Mouse (Mus musculus): ENCODE data around the gene Gm20379.

Gm20379 gene

GRCm38 (mm10) chr13:92305680-92306079, at the start of gene Gm20379:
TSS of gene Gm20379 (plus strand) at chr13:92305980.
- no peak for DNase-seq (ENCODE audit: low spot score)

GRCm38 (mm10) chr13:92261329-92261728, 44.5 kb upstream of the Gm20379 start:
- DNase-seq (ENCODE audit: low spot score): no peak

DNA sequence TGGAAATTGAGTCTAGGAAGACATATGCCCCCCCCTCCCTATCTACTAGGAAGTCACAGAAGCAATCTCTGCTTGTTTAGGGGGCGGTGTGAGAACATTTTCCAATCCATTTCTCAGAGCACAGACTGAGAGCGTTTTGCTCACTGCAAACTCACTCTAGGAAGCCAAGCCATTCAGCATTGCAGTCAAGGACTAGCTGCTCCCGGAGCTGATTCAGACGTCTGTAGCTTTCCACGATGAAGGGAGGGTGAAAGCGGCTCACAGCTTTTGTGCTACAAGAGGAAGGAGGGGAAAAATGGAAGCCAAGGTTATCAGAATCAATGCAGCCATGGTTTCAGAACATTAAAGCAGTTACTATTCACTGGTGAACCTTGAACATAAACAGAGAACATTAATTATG, 42.2 kb upstream of the Gm20379 start:
- DNase-seq (ENCODE audit: low spot score): no peak

GRCm38 (mm10) chr13:92267076-92267475, 38.7 kb upstream of the Gm20379 start:
- DNase-seq (ENCODE audit: low spot score): no peak

DNA sequence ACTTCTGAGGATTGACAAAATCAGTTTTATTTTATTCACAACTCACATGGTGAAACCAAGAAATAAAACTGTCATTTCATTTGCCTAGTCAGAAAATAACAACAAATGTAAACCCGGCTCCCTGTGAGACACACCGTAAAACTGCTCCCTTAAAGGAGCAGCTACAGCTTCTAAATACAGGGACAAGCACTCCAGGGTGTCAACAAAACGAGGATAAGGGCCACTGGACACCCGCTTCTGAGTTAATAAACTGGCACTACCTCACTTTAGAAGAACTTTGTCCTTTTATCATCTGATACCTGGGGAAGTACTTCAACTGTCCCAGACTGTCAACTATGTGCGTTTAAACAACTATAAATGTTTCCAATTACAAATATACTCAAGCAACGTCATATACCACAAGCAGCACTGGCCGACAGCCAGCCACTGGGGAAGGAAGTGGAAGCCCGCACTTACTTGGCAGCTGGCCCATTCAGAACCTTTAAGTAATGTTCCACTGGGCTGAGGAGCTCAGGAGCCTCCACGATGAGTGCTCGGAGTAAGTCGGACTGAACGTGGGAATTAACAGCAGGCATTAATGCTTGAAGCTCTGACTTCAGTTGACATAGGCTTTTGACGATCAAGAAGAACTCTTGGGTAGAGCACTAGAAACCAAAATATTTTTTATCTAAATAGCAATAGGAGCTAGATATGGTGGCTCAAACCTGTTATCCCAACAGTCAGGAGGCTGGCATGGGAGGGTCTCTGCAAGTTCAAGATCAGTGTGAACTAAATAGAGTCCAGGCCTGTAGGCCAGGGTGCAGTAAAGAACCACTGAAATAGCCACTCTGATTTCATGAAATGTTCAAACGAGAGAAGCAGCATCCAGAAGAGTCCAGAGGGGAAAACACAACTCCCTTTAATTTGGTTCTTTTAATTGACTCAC, 31.2 kb upstream of the Gm20379 start:
- DNase-seq (ENCODE audit: low spot score): peak; percentile 27

- no peak for DNase-seq (ENCODE audit: low spot score)
These were observed 30.5 kb upstream of the Gm20379 start for GRCm38 (mm10) chr13:92275292-92275691.

DNA sequence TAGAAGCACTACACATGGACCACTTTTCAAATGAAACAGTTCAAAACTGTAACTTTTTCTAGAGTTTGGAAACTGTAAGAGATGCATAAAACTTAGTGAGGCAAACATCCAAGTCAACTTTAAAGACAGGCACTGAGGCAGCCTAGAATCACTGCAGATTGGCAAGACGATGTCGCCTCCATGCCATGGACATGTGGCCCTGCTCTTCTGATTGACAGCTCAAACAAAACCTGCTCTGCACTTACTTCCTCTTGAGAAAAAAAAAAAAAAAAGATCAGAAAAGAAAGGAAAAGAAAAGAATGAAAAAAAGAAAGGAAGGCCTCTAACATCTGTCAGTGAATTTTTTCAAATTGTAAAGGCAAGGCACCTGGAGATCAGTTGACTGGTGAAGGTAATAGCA, 28.8 kb upstream of the Gm20379 start:
- no peak for DNase-seq (ENCODE audit: low spot score)

DNA sequence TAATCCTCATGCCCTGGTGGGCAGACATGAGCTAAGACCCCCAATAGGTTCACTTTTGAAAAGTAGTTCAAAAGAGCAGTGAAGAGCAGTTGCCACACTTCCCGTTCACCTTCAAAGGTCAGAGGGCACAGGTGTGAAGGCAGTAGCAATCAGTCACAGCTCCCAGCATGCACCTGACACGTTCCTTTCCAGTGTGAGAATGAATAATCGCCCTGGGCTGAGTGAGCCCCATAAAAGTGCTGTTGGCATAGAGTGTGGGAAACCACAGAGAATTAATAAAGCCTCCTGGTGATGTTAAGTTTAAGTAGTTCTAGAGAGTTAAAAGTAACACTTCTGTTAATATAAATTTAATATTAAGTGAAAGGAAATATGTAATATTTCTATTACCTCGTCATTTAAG, 14.2 kb upstream of the Gm20379 start:
- DNase-seq (ENCODE audit: low spot score): no peak

- DNase-seq (ENCODE audit: low spot score): no peak
These were observed 11.9 kb upstream of the Gm20379 start for GRCm38 (mm10) chr13:92293883-92294282.

DNA sequence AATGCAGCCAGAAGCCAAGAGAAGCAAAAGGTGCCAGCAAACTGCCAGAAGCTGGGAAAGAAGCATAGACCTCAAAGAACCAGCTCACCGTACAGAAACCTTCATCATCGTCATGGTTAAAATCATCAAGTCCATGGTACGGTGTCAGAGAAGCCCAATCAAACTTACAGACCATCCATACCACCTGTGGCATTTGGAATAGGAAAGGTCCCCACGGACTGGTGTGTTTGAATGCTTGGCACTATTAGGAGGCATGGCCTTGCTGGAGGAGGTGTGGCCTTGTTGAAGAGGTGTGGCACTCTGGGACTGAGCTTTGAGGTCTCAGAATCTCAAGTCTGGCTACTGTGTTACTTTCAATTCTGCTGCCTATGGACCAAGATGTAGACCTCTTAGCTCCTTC, 9.3 kb upstream of the Gm20379 start:
- no peak for DNase-seq (ENCODE audit: low spot score)

DNA sequence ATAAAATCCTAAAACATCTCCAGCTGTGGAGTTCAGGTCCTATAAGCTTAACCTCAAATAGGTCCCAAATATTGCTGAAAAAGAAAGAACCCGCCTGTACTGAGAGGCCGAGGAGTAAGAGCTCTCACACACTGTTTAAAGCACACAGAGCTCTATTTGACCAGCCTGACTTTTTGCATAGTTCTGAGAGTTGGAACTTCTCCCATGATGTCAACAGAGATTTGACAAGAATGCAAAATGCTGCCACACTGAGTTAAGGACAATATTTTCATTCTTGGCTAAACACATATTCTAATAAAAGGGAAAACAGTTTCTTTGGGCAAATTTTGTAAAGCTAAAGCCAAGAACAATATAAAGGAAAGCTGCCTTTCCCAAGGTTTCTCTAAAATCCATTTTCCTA, 8.8 kb upstream of the Gm20379 start:
- DNase-seq (ENCODE audit: low spot score): no peak

- DNase-seq (ENCODE audit: low spot score): no peak
These were observed 6.3 kb upstream of the Gm20379 start for GRCm38 (mm10) chr13:92299522-92299921.

DNA sequence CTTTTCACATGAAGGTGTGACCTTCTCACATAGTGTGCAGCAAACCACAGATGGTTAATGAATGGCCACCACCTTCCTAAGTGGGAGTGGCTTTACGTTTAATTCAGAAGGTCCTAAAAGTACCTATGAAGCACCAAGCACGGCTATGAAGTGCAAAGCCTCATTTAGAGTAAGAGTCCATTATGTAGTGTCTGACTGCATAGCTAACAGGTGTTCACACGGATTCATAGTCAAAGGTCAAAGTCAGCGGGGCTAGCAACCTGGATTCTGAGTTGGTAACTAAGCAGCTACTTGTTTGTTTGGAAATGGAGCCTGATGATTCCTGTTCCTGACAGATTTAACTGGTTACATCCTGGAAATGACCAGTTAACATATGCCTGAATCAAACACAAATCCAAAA, 4.0 kb upstream of the Gm20379 start:
- DNase-seq (ENCODE audit: low spot score): no peak

DNA sequence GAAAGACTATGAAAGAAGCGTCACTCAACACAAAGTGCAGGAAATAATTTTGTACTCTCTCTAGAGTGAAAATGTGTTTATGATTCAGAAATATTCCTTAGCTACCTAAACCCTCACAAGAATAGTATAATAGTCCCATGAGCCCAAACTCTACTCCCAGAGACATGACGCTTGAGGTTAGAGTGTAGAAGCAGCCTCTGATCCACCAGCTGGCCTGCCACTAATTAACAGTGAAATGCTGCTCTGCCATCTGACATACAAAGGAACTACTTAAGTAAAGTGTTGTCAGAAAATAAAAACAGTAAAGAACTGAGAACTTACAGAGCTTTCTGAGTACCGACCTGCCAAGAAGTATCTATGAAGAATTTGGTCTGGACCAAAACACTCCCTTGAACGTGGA, 3.3 kb upstream of the Gm20379 start:
- DNase-seq (ENCODE audit: low spot score): no peak

- DNase-seq (ENCODE audit: low spot score): no peak
These were observed 2.5 kb upstream of the Gm20379 start for GRCm38 (mm10) chr13:92303062-92303948.

- DNase-seq (ENCODE audit: low spot score): no peak
These were observed 1.5 kb upstream of the Gm20379 start for GRCm38 (mm10) chr13:92304291-92304690.

- no peak for DNase-seq (ENCODE audit: low spot score)
These were observed 8.8 kb downstream of the Gm20379 start for GRCm38 (mm10) chr13:92314613-92315012.

DNA sequence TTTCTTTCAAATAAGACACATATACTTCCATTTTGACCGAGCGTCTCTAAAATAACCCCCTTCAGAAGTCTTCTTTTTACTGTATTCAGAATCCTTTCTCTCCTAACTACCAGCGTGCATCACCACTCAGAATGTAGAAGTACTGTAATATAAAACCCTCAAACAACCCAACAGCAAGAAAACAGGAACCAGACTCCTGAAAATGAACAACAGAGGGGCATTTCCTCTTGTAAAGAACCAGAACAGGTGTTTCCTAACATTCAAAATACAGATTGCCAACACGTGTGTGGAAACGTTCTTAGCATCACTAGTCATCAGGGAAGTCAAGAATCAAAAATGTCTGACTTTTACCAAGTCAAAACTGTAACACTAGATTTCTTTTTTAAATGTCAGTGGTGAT, 15.0 kb downstream of the Gm20379 start:
- DNase-seq (ENCODE audit: low spot score): no peak

GRCm38 (mm10) chr13:92326030-92326429, 20.2 kb downstream of the Gm20379 start:
- no peak for DNase-seq (ENCODE audit: low spot score)

DNA sequence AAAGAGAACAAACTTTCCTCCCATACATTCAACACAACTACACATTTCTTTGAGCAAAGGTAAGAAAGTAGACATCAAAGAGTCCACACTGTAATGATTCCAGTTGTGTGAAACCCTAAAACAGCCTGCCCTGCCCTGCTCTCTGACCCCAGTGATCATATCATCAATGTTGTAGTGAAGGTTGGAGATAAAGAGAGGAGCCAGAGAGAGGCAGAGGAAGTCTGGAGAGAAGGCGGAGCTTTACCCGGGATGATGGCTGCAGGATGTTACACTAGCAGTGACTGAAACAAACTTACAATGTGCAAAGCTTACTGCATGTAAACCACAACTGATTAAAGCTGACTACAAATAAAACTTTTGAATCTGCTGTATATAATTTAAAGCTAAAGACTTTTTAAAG, 22.2 kb downstream of the Gm20379 start:
- no peak for DNase-seq (ENCODE audit: low spot score)

DNA sequence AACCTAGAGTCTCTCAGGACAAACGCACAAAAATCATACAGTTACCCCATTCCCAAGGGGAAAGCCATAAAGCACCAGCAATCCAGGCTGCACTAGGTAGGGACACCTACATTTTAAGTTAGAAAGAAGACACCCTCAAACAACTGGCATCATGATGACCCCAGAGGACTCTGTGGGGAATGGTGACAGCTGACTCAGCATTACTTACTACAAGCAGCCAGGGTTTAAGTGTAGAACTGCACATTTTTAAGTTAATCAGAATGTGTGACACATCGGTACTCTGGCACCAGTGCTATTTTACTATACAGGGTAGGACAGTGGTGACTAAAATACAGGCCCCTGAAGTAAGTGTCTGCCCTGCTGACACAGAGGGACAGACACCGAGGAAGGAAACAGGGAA, 24.8 kb downstream of the Gm20379 start:
- no peak for DNase-seq (ENCODE audit: low spot score)

GRCm38 (mm10) chr13:92332103-92332879, 26.5 kb downstream of the Gm20379 start:
- DNase-seq (ENCODE audit: low spot score): no peak

All from urinary bladder, postnatal 25 days (tissue).